Mouse (Mus musculus) induced T-regulatory cell, adult 2 months (primary cell): ENCODE data around the gene Kpna4.

Experiments
- DNase-seq: peaks from one replicate; pipeline ENCODE4 v3.0.0-alpha.2; 2012; ENCODE audit warnings: low read depth

Gene Kpna4

DNA sequence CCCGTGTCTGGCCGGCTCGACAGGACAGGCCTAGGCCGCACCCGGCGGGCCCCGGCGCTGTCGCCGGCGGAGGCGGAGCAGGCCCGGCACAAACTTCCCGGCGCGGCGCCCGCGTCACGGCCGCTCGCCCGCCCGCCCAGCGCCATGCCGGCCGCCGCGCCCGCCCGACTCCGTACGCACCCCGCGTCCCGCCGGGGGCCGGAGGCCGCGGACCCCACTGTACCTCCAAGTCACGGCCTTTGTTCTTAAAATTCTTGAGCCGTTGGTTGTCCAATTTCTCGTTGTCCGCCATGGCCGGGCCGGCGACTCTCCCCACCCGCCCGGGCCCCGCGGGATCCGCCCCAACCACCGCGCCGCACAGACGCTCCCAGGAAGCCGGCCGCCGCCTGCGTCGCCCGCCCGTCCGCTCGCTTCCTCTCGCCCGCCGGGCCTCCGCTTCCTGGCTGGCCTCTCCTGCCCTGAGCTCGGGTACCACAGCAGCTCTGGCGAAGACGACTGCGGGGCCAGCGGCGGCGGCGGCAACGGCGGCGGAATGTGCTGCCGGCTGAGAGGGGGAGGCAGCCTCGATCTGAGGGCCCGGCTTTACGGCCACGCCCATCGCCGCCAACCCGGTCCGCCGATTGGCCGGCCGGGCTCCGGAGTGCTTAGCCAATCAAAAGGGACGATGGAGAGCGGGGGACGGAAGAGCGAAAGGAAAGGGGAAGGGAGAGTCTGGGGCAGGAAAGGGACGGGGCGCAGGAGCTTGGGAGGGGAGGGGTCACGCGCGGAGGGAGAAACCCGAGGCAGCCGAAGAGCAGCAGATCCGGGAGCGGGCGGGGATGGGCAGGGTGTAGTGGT lies at the start of gene Kpna4:
Gene Kpna4, minus strand, starts transcription at position 605 of the 837 bp plus-strand sequence.
- peak; percentile 97 for DNase-seq

DNA sequence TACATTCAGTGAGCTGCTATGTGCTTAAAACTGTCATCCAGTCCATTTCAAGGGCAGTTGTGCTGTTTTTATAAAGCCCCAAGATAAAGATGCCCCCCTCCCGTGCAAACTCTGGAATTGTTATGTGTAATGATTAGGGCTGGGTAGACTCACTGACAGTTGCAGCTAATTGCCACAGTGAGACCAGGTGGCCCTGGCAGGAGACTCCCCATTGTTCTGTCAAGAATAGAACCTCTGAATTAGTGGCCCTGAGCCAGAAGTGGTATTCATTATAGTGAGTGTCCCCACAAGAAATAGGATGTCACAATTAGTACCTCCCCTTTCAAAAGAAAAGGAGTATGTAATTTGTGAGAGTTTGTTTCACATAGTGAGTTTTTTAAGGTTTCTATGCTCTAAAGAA lies 48.3 kb upstream of the Kpna4 start:
- no peak for DNase-seq

DNA sequence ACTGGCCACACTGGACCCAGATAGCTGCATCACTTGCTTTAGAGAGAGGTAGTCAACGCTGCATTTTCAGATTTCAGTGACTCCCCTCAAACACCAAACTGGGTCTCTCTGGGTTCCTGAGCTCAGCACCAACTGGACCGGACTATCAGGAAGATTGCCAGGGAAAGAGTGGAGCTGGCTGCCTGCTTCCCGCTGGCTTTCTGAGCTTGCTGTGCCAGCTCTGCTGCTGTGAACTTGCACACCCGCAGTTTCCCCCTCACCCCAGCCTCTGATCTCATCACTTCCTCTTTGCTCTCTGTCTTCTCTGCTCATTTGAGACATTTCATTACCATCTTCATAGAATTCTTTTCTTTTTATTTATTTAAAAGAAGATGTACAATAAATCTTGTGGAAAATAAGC lies 44.2 kb upstream of the Kpna4 start:
- DNase-seq, result no peak

DNA sequence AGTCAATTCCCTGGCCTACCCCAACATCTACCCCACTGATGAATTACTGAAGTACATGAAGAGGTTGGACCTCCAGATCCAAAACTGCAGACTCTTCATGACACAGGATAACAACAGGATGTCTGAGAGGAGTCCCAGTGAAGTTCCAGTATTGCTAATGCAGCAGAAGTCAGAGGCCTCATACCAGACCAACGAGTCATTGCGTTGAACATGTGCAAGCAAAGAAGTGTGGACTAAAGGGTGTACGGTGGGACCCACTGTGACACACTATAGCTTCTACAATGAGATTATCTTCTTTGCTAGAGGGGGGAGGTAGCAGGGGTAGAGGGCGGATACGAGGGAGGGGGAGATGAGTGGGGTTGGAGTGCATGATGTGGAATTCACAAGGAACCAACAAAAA lies 42.9 kb upstream of the Kpna4 start:
- DNase-seq, result no peak

DNA sequence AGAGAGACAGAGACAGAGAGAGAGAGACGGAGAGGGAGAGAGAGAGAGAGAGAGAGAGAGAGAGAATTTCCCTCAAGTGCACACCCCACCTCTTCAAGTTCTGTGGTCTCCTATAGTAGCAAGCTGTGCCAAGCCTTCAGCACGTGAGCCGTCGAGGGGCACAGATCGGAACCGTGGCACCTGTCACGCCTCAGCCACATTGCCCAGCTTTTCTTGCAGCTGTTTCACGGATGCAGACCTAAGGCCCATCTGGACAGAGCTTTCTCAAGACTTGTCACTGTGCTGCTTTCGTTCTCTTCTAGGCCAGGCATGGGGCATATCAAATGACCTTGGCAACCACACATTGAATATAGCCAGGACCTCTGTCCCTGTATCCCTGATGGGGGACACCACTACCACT lies 41.8 kb upstream of the Kpna4 start:
- DNase-seq, result no peak

DNA sequence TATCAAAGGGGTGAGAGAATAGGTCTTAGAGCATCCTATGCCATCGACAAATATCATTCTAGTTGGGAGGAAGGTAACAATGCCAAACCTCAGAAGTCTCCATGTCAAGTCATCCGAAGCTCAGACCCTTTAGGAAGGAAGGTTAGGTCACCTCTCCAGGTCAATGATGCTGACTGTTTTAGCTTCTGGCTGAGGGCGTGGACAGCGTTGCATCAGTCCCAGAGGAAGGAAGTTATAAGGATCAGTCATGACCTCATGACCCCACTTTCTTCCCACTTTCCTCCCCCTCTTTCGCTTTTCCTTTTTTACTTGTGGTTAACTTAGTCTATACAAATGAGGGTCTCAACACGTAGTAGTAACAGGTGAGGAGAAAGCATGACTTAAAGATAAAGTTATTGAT lies 36.1 kb upstream of the Kpna4 start:
- DNase-seq, result no peak

DNA sequence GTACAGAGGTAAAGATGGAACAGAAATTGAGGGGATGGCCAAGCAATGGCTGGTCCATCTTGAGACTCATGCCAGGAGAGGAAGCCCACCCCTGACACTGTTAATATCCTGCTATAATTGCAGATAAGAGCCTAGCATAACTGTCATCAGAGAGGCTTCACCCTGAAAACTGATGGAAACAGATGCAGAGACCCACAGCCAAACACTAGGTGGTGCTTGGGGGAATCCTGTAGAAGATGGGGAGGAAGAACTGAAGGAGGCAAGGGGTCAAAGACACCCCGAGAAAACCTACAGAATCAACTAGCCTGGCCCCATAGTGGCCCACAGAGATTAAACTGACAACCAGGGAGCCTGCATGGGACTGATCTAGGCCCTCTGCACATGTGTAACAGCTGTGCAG lies 33.5 kb upstream of the Kpna4 start:
- peak; percentile 56 for DNase-seq

DNA sequence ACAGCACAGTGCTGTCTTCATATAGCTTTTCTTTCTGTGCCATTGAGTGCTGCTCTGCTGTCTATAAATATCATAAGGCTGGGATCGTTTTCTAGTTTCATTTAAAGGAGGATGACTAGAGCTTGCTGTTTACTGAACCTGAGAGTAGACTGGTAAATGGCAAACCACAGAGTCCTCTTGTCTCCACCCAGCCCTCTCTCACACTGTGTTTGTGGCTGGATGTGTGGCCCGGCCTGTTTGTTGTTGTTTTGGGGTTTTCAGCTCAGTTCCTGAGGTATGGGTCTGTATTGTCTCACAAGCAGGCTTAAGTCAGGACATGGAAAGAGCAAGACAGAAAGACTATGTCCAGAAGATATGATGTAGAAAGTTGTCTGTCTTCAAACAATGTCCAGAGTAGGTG lies 32.6 kb upstream of the Kpna4 start:
- peak; percentile 86 for DNase-seq

DNA sequence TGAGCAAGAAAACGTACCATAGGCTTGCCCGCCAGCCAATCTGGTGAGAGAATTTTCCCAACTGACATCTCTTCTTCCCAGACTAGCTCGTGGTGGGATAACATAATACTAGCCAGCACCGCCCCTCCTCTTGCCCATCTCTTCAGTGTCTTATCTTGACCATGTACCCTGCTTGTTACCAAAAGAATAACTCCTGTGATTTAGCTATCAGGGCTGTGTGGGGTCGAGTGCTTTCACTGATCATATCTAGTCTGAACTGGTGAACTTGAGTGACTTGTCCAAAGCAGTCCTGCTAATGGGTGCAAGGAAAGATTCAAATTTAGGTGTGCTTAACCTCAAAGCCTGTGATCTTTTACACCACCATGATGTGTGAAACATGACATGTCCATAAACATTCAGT lies 31.0 kb upstream of the Kpna4 start:
- DNase-seq, result no peak

DNA sequence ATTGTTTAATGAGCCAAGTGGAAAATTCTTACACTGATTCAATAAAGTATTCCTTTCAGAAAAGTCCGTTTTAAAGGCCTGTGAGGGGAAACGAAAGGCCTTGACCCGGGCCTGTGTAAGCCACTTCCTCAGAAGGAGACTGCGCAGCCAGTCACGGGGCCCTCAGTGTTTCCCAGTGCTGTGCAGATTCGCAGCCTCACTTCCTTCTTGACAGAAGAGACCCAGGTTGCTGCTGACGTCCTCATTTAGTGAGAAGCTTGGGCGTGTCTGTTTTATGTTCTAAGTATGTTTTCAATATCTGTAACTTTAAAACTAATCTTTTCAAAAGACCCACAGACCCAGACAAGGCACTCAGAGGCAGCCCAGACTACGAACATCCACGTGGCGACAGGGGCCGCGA lies 29.6 kb upstream of the Kpna4 start:
- peak; percentile 92 for DNase-seq

DNA sequence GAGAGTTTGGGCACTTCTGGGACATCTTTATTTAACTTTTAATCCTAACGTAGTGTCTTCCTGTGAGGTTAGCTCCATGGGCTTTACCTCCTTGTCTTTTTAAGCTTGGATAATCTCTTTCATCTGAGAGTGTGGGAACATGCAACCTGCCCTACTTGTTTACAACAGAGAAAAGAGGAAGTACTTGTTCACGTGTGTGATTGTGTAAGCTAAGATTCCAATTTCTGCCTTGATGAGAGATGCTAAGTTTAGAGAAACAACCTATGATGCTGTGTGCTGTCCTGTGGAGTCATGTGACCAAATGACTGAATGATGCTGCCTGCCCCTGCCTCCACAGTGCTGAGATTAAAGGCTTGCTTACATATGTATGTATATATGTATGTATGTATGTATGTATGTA lies 27.8 kb upstream of the Kpna4 start:
- DNase-seq, result peak; percentile 58

DNA sequence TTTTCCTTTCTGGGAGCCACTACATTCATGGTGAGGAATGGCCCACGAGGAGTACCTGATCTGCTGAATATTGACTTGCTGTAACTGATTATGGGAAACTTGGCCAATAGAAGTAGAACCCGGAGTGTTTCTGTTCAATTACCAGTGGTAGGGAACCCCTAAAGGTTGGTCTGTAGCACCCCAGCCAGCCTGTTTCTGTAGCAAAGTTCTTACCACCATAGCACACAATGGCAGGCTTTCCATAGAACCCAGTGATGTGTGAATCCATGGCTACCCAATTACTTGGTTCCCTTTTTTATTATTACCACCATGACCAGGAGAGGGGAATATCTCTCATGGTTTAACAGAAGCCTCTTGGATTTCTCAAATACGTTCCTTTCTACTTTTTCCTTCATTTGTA lies 24.0 kb upstream of the Kpna4 start:
- DNase-seq, result no peak

DNA sequence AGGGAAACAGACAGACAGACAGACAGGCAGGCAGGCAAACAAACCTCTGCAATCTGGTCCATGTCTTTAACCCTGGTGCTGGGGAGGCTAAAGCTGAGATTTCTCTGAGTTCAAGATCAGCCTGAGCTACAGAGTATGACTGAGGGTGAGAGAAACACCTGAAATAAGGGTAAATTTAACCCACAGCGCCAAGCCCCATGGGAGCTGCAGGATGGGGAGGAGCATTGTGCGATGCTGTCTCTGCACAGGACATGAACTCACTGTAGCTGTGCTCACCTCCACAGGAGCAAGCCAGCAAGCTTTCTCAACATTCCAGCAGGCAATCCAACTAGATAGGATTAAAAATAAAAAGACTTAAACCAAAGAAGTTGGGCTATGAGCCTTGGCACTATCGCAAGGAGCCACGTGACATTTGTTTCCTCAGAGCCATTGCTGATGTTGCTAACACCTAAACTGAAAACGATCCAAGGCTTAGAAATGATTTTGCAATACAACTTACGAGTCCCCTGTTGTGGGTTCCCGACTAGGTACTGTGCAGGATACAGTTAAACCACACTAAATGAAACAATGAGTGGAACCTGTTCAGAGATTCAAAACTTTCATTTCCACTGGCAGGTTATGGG lies 15.6 kb upstream of the Kpna4 start:
- DNase-seq, result peak; percentile 34

DNA sequence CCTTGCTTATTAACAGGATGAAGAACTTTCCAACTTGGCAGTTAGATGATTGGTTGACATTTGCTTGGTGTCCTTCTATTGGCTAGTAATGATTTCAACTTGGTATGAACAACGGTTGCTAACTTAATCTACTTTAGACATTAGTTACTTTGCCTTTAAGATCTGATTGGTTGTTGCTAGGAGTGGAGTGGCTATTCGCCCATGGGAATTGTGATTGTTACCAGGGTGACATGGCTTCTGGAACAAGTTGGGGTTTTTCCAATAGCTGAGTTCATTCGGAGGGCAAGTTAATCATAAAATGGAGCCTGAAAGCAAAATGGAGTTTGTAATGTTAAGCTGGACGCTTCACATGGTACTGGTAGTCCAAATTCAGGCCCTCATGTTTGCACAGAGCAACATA lies 13.9 kb upstream of the Kpna4 start:
- DNase-seq, result no peak

DNA sequence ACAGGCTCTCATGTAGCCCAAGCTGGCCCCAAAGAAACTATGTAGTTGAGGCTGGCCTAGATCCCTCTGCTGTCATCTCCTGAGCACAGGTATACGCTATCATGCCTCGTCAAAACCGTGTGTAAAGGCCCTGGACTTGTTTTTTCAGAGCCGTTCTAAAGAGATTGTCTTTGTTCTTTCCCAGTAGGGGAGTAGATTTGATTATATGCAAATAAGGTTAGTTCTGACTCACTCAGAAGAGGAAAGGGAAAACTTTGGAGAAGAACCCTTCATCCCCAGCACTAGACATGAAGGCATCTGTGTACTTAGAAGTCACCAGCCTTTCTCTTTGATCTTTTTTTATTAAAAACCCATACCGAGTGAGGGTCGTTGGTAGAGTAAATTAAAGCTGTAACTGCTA lies 9.1 kb upstream of the Kpna4 start:
- no peak for DNase-seq

DNA sequence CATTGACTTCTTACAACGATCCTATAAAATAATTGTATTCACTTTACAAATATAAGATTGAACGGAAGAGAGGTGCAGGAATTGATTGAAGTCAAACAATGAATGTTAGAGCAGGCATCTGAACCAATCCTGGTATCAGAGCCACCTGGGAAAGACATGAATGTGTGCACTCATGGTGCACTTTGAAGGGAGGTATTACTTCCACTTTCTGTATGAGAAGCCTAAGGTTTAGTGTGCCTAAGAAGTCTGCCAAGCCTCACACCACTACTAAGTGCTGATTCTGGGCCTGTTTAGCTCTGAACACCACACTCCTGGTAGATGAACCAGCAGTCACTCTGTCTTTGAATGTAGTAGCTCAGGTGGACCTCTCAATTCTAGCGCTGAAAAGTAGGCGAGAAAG lies 4.1 kb upstream of the Kpna4 start:
- no peak for DNase-seq

DNA sequence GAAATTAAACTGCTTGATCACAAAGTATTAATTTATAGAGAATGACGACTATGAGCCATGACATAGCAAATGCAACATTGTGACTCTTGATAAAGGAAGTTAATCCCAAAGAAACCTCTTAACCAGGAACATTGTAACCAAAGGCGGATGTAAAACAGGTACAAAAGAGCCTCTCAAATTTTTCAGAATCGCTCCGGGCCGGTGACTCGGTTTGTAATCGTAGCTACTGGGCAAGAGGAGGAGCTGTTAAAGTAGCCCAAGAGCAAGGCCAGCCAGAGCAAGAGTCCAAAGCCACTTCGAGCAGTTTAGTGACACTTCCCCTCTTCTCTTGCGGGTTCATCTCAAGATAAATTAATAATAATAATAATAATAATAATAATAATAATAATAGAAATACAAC lies 780 bp upstream of the Kpna4 start:
- DNase-seq, result no peak

DNA sequence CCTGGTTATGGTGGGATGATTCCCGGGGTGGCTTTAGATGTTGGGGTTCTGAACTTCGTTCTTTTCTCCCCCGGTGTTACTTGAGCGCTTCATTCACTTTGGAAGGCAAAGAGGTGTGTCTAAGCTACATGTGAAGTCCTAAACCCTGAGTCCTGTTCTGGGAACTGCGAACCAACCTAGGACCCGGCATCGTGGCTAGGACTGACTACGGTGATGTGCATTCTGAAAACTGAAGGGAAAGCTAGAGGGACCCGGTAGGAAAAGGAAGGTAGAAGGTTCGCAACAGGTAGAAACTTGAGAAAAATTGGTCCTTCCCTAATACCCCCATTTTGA lies 399 bp upstream of the Kpna4 start:
- no peak for DNase-seq

DNA sequence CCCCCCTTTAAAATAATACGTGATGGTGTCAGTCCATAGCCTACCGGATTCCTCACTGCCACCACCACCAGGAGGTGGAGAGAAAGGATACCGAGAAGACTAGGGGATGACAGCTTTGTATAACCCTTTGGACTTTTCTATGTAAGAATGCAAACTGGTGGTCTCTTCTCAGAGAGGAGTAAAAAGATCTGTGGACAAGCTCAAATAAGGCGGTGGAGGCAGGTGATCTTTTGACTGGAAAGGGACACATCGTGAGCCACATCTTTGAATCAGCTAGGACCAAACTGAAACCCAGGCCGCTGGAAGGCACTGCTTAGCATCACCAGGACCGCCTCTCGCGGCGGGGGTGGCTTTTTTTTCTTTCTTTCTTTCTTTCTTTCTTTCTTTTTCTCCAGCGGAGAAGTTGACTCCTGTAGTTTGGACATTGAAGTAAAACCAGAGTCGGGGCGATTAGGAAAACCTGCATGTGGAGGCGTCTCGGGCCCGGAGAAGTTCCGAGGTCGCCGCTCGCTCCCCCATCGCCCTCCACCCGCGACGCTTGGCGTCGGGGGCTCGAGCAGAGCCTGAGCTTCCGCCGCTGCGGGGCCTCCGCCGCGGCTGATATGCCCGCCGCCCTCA lies 913 bp downstream of the Kpna4 start:
- peak; percentile 82 for DNase-seq

DNA sequence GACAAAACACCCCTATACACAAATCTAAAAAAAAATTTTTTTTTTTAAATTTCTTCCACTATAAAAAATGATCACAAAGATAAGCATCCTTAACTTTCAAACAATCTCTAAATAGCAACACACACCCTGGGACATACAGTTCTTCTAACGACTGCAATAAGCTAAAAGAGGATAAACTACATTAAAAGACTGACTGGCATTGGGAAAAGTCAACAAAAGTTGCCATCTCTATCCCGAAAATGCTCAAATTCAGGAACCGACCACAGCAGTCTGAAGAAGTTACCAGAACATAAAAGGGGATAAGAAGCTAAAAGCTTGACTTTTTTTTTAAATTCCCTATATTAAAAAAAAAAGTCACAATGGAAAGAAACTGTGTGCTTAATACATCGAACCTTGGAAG lies 1.5 kb downstream of the Kpna4 start:
- no peak for DNase-seq

DNA sequence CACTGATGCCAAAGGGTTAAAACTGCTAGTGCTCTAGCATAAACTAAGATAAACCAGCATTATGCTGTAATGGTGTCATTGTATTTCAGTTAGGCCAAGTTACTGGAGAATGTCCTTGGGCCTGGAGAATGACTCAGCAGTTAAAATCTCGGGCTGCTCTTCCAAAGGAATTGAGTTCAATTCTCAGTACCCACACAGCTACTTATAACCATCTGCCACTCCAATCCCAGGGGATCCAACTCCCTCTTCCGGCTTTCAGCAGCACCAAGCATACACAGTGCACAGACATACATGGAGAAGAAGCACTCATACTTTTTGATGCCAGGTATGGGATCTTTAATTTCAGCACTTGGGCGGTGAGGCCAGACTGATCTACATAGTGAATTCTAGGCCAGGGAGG lies 8.1 kb downstream of the Kpna4 start:
- no peak for DNase-seq

DNA sequence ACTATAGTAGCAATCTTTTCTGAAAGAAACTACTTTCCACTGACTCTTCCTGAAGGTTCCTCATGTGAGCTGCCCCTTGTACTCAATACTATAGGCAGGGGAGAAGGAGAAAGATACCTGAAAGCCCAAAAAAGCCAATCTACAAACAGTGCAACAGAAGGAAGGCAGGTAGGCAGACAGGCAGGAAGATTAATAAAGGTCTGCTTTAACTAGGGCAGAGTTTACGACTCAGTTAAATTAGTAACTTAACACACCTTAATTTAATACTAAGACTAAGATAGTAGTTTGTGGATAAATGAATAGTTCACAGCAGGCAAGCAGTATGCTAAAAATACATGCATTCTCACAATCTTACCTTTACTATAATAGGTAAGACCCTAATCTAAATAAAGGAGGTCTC lies 12.2 kb downstream of the Kpna4 start:
- no peak for DNase-seq

DNA sequence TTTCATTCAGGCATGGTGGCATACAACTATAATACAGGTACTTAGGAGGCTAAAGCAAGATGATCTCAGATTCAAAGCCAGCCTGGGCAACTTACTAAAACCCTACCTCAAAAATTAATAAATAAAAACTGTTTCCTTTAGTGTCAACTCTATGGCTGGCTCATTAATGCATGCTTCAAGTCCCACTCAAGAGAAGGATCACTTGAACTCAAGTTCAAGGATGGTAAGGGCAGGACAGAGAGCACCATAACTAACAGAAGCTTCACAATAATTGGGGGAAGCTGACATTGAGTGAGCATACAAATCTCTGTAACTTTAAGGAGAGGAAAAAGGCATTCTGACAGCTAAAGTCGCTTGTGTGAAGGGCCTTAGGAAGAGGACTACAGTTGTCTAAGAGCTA lies 13.0 kb downstream of the Kpna4 start:
- no peak for DNase-seq

DNA sequence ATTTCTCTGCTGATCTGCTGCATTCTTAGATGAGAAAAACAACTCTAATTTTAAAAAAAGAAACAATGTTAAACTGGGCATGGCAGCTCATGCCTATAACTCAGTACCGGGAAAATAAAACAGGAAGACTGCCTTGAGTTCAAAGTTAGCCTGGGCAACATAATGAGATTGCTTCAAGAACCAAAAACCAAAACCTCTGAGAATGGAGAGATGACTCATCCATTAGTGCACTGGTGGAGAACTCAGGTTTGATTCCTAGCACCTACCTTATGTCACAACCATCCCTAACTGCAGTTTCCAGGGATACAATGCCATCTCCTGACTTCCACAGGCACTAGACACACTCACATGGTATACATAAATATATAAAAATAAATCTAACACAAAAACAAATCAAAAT lies 17.8 kb downstream of the Kpna4 start:
- peak; percentile 32 for DNase-seq
